Mouse (Mus musculus): ENCODE measurements around the gene Rnf167.

- TF ChIP-seq POLR2A (IDR thresholded peaks at IDR 0.05; ENCODE audit: insufficient read length, low read depth) = no peak
- TF ChIP-seq POLR2AphosphoS2 (IDR thresholded peaks at IDR 0.05; ENCODE audit: insufficient read length, low read depth) = no peak
- TF ChIP-seq MAX (IDR thresholded peaks at IDR 0.05; ENCODE audit: low read depth) = no peak
- no peak for TF ChIP-seq MYOG (IDR thresholded peaks at IDR 0.05; ENCODE audit: control insufficient read depth in 1 of 3, insufficient read depth in 1 of 3, insufficient read length in 2 of 3, low read depth in 2 of 3)
- TF ChIP-seq E2F4 (IDR thresholded peaks at IDR 0.05; ENCODE audit: insufficient read depth) = no peak
- peak in 1 of 3 experiments; percentile 25 for TF ChIP-seq MYOD1 (IDR thresholded peaks at IDR 0.05; ENCODE audit: control insufficient read depth in 1 of 3, insufficient read length in 2 of 3, low read depth in 2 of 3)
- TF ChIP-seq TCF12 (IDR thresholded peaks at IDR 0.05; ENCODE audit: insufficient read depth, poor library complexity, severe bottlenecking) = no peak
- no peak for TF ChIP-seq SRF (IDR thresholded peaks at IDR 0.05; ENCODE audit: control insufficient read depth, insufficient read length, low read depth)
- TF ChIP-seq CEBPB (IDR thresholded peaks at IDR 0.05; ENCODE audit: insufficient read depth, poor library complexity, severe bottlenecking) = no peak
- no peak for TF ChIP-seq USF1 (IDR thresholded peaks at IDR 0.05; ENCODE audit: low read depth)
- no peak for TF ChIP-seq REST (IDR thresholded peaks at IDR 0.05; ENCODE audit: insufficient read depth, insufficient read length)
Measured at GRCm38 (mm10) chr11:70666687-70667086, 19.7 kb downstream of the Rnf167 start.

All from myocyte (in vitro differentiated cells).